Mouse (Mus musculus) cerebellum, adult 2 months (tissue): ENCODE measurements around the gene Trim8. TPM values are rescaled to one million over a fixed set of nuclear protein-coding genes. Genes with fewer than 3 reads are reported as not detected.

Source experiments
- DNase-seq, 2 experiments: peaks; one replicate each; pipeline ENCODE4 v3.0.0; 2021
- H3K27ac ChIP-seq: fragments of 200-500 bp; 2 replicates; pipeline ENCODE4 v1.5.1; 2012; ENCODE audit warnings: low read length, control low read depth, inconsistent platforms; ENCODE audit not compliant: insufficient read depth
- H3K27me3 ChIP-seq: fragments of 200-500 bp; 2 replicates; pipeline ENCODE4 v1.6.1; 2012; ENCODE audit warnings: inconsistent platforms, mild to moderate bottlenecking, low read length, moderate library complexity; ENCODE audit not compliant: control insufficient read depth, insufficient read depth
- H3K4me1 ChIP-seq: fragments of 200-500 bp; 2 replicates; pipeline ENCODE4 v1.6.1; 2011; ENCODE audit warnings: low read length; ENCODE audit not compliant: control insufficient read depth, insufficient read depth
- H3K4me3 ChIP-seq: fragments of 200-500 bp; replicated peaks from 2 replicates; pipeline ENCODE3; 2011; ENCODE audit warnings: mild to moderate bottlenecking, low read depth, low read length, control low read depth; ENCODE audit not compliant: insufficient read depth
- CTCF ChIP-seq: fragments of 200-500 bp; IDR thresholded peaks from 2 replicates; pipeline ENCODE4 v1.5.1; 2011; ENCODE audit warnings: low read depth, mild to moderate bottlenecking, control low read depth, low read length, moderate library complexity, borderline replicate concordance; ENCODE audit not compliant: insufficient read depth
- POLR2A ChIP-seq: fragments of 200-500 bp; IDR thresholded peaks from 2 replicates; pipeline ENCODE4 v1.6.1; 2011; ENCODE audit warnings: low read length, control low read depth, borderline replicate concordance; ENCODE audit not compliant: insufficient read depth
- WGBS: fragments of 180-500 bp; shearing (Covaris S2); methylation state at CpG from one replicate; pipeline ENCODE4 v1.1.7; 2018; 5-methylcytosine and 5-hydroxymethylcytosine counted together
- polyA plus RNA-seq: library from polyadenylated mRNA; depleted of rRNA; stranded (reverse); fragments of >200 nt; gene quantifications from 2 replicates; pipeline ENCODE4 v1.2.3, GENCODE M21; 2012

Trim8 gene
- polyA plus RNA-seq, 1 experiment: 43.4 TPM

- no peak overlapping the region for H3K27ac ChIP-seq
- DNase-seq: peak in 1 of 2 experiments; percentile 38
- no peak for TF ChIP-seq CTCF
- no peak for TF ChIP-seq POLR2A
- no peaks in the 10 kb centered on the region for H3K27me3 ChIP-seq
- peaks cover 22% of the 10 kb centered on the region for H3K4me1 ChIP-seq
- no peak overlapping the region for H3K4me3 ChIP-seq
- 48% methylated on average over 16 of the region's 16 CpGs for WGBS
Measured at GRCm38 (mm10) chr19:46531071-46532030, 29.8 kb downstream of the Trim8 start.

- no peaks in the 10 kb centered on the region for H3K27me3 ChIP-seq
- WGBS: 24% methylated on average over 10 of the region's 10 CpGs
- no peak overlapping the region; the same call in 1 of the 2 replicates for H3K27ac ChIP-seq
- no peak for DNase-seq
- H3K4me1 ChIP-seq: peaks cover 21% of the 10 kb centered on the region
- TF ChIP-seq CTCF: no peak
- TF ChIP-seq POLR2A: no peak
- no peak overlapping the region for H3K4me3 ChIP-seq
Measured at GRCm38 (mm10) chr19:46532031-46532688, 30.7 kb downstream of the Trim8 start.

- H3K27me3 ChIP-seq: no peaks in the 10 kb centered on the region
- no peak for DNase-seq
- H3K27ac ChIP-seq: no peak overlapping the region
- WGBS: 90% methylated on average over 4 of the region's 4 CpGs
- H3K4me3 ChIP-seq: no peak overlapping the region
- TF ChIP-seq CTCF (no peak), POLR2A (no peak)
- H3K4me1 ChIP-seq: peaks cover 18% of the 10 kb centered on the region
Measured at GRCm38 (mm10) chr19:46533066-46533465, 31.6 kb downstream of the Trim8 start.

GRCm38 (mm10) chr19:46533525-46533924, 32.0 kb downstream of the Trim8 start:
- H3K27ac ChIP-seq: no peak overlapping the region
- WGBS: 84% methylated on average over 5 of the region's 5 CpGs
- no peaks in the 10 kb centered on the region for H3K27me3 ChIP-seq
- TF ChIP-seq POLR2A (no peak), CTCF (no peak)
- DNase-seq: no peak
- no peak overlapping the region for H3K4me3 ChIP-seq
- peaks cover 19% of the 10 kb centered on the region for H3K4me1 ChIP-seq

- H3K27ac ChIP-seq: no peak overlapping the region
- no peak overlapping the region for H3K4me3 ChIP-seq
- H3K27me3 ChIP-seq: no peaks in the 10 kb centered on the region
- WGBS: 61% methylated on average over 6 of the region's 6 CpGs
- no peak for TF ChIP-seq CTCF
- no peak for TF ChIP-seq POLR2A
- H3K4me1 ChIP-seq: peaks cover 16% of the 10 kb centered on the region
- DNase-seq: no peak
Measured at GRCm38 (mm10) chr19:46534542-46535098, 33.1 kb downstream of the Trim8 start.

- Histone ChIP-seq H3K27ac (no peak overlapping the region), H3K4me1 (peaks cover 6% of the 10 kb centered on the region), H3K27me3 (no peaks in the 10 kb centered on the region), H3K4me3 (no peak overlapping the region)
- no peak for DNase-seq
- 96% methylated on average over 9 of the region's 9 CpGs for WGBS
- TF ChIP-seq POLR2A: no peak
- TF ChIP-seq CTCF: no peak
Measured at GRCm38 (mm10) chr19:46537357-46537756, 35.9 kb downstream of the Trim8 start.

GRCm38 (mm10) chr19:46538213-46538612, 36.7 kb downstream of the Trim8 start:
- WGBS: 70% methylated on average over 6 of the region's 6 CpGs
- peak; percentile 46; the same call in 1 of the 2 replicates for TF ChIP-seq CTCF
- TF ChIP-seq POLR2A: no peak
- H3K27me3 ChIP-seq: no peaks in the 10 kb centered on the region
- no peak overlapping the region for H3K4me3 ChIP-seq
- peaks cover 7% of the 10 kb centered on the region for H3K4me1 ChIP-seq
- H3K27ac ChIP-seq: no peak overlapping the region
- no peak for DNase-seq

- no peak for DNase-seq
- H3K27me3 ChIP-seq: no peaks in the 10 kb centered on the region
- peaks cover 7% of the 10 kb centered on the region for H3K4me1 ChIP-seq
- no peak for TF ChIP-seq POLR2A
- TF ChIP-seq CTCF: no peak
- no peak overlapping the region for H3K27ac ChIP-seq
- WGBS: 78% methylated on average over 8 of the region's 8 CpGs
- no peak overlapping the region for H3K4me3 ChIP-seq
Measured at GRCm38 (mm10) chr19:46542750-46543149, 41.2 kb downstream of the Trim8 start.
